Mouse (Mus musculus) liver, postnatal 0 days (tissue): Measurements from ENCODE around the gene Exoc3l.

Source experiments
- CTCF ChIP-seq: sonication (generic); IDR thresholded peaks from 2 replicates; pipeline ENCODE4 v1.5.1; 2016; ENCODE audit warnings: antibody characterized with exemption, low read depth
- EP300 ChIP-seq: IDR thresholded peaks from 2 replicates; pipeline ENCODE4 v1.6.1; 2016; ENCODE audit warnings: antibody characterized with exemption, low read depth, mild to moderate bottlenecking

DNA sequence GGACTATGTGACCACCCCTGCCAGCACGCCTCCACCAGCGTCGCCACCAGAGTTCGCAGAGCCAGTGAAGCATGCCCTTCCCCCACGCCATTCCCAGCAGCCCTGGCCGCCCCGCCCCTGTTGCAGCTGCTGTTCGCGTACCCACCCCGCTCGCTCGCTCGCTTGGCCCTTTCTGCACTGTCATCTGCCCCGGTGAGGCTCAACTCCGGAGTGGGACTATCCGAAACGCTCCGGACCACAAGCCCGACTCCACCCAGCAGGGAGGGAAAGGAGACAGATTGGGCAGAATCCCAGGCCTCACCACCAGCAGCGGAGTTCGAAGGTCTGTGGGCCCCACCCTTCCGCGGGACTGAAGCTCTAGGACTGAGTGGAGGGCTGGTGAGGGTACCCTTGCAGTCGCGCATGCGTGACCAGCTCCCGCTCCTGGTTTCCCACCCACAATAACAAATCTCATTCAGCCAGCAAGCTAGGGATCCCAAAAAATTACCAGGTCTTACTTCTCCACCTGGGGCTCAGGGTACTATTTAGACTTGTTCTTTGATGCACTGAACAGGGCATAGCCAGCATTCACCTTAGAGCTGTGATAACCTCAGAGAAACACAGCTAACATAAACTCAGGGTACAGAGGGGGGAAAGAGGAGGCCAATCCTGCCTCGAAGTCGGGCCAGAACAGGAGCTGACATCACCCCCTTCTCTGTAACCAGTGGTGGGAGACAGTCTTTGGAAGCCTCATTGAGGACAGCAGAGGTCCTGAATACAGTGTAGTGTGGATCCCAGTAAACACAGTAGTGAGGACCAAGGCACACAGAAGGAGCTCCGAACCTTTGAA, 19.4 kb downstream of the Exoc3l start:
- no peak for TF ChIP-seq CTCF
- no peak for TF ChIP-seq EP300
